Mouse (Mus musculus): ENCODE data around the gene Rasef.

DNA sequence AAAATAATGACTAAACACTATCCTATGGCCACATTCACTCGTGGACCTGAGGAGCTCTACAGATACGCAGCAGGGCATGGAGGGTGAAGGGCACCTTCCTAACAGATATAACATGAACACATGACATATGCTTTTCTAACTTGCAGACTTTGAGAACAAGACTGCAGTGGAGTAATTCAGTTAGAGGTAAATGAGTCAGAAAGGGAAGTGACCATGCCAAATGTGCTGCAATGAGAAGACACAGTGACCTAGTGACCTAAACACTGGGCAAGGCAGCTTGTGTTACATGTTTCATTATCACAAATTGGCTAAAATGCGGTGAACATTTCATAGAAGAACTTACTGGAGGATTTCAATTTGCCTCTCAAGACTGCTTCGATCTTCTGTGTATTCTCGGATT is 42.6 kb downstream of the Rasef start:
- TF ChIP-seq CTCF (IDR thresholded peaks at IDR 0.05; ENCODE audit: low read depth), result no peak
- TF ChIP-seq EP300 (IDR thresholded peaks at IDR 0.05; ENCODE audit: low read depth), result no peak

Measured in heart, postnatal 0 days (tissue).